Mouse (Mus musculus) kidney, embryonic 14.5 days (tissue): ENCODE data around the gene Lmbrd2. TPM values are rescaled to one million over a fixed set of nuclear protein-coding genes. Genes with fewer than 3 reads are reported as not detected.
A peak's percentile ranks its signal among the peaks of the same experiment; 100 is the strongest.

ENCODE experiments used
- ATAC-seq: fragments of 200-750 bp; cut with Nextera tagmentation; 2 replicates; pipeline ENCODE4 v1.8.0; 2017; ENCODE audit warnings: moderate number of reproducible peaks, mild to moderate bottlenecking, moderate TSS enrichment, moderate library complexity; ENCODE audit not compliant: low FRiP score, low TSS enrichment
- H3K27ac ChIP-seq: fragments of 300-500 bp; sonication (generic); 2 replicates; pipeline ENCODE4 v1.5.1; 2014; ENCODE audit warnings: low read depth, mild to moderate bottlenecking, low read length, moderate library complexity, mixed read lengths
- H3K27me3 ChIP-seq: fragments of 300-500 bp; sonication (generic); 2 replicates; pipeline ENCODE4 v1.6.1; 2014; ENCODE audit warnings: mild to moderate bottlenecking, low read length; ENCODE audit not compliant: control insufficient read depth, insufficient read depth
- H3K36me3 ChIP-seq: fragments of 300-500 bp; sonication (generic); 2 replicates; pipeline ENCODE4 v1.6.1; 2014; ENCODE audit warnings: low read length, mixed read lengths; ENCODE audit not compliant: control insufficient read depth, insufficient read depth
- H3K4me1 ChIP-seq: fragments of 300-500 bp; sonication (generic); 2 replicates; pipeline ENCODE4 v1.6.1; 2014; ENCODE audit warnings: low read length, mixed read lengths; ENCODE audit not compliant: control insufficient read depth, insufficient read depth
- H3K4me2 ChIP-seq: fragments of 300-500 bp; sonication (generic); replicated peaks from 2 replicates; pipeline ENCODE4 v1.6.1; 2014; ENCODE audit warnings: low read depth, mild to moderate bottlenecking, low read length
- H3K4me3 ChIP-seq: fragments of 300-500 bp; sonication (generic); 2 replicates; pipeline ENCODE4 v1.5.1; 2014; ENCODE audit warnings: mild to moderate bottlenecking, low read length
- H3K9ac ChIP-seq: fragments of 300-500 bp; sonication (generic); 2 replicates; pipeline ENCODE4 v1.6.1; 2014; ENCODE audit warnings: low read depth, mild to moderate bottlenecking, low read length, moderate library complexity
- H3K9me3 ChIP-seq: fragments of 300-500 bp; sonication (generic); 2 replicates; pipeline ENCODE4 v1.6.1; 2016; ENCODE audit warnings: low read length; ENCODE audit not compliant: control insufficient read depth
- WGBS: fragments of 180-500 bp; shearing (Covaris S2); extraction: QIAGEN DNeasy Blood & Tissue Kit; methylation state at CpG from one replicate; pipeline ENCODE4 v1.1.7; 2014; 5-methylcytosine and 5-hydroxymethylcytosine counted together
- polyA plus RNA-seq: library from polyadenylated mRNA; unstranded; fragments of >200 nt; fragmentation: Nextera tagmentation; extraction: Ambion mirVana; gene quantifications from 2 replicates; pipeline ENCODE4 v1.2.1, GENCODE M21; 2014

Lmbrd2 gene
- polyA plus RNA-seq = 5.8 and 5.9 TPM in 2 replicates

- Histone ChIP-seq H3K4me1 (peaks cover 11% of the 10 kb centered on the region; the same call in 1 of the 2 replicates), H3K27me3 (no peaks in the 10 kb centered on the region), H3K4me2 (peak within 1 kb of the TSS; percentile 67), H3K9ac (peak within 1 kb of the TSS; percentile 76), H3K36me3 (peaks cover 26% of the 10 kb centered on the region), H3K4me3 (peak within 1 kb of the TSS; percentile 75), H3K27ac (peak within 1 kb of the TSS; percentile 66), H3K9me3 (no peaks in the 10 kb centered on the region)
- ATAC-seq = peak; percentile 98
- WGBS = 1% methylated on average over 34 of the region's 34 CpGs
Measured at GRCm38 (mm10) chr15:9140252-9140680, at the start of gene Lmbrd2. Gene Lmbrd2 (plus strand): TSS chr15:9140550.

- no peak overlapping the region for H3K9ac ChIP-seq
- H3K27ac ChIP-seq = no peak overlapping the region
- H3K4me3 ChIP-seq = no peak overlapping the region
- peaks cover 22% of the 10 kb centered on the region for H3K36me3 ChIP-seq
- 96% methylated on average over 5 of the region's 5 CpGs for WGBS
- no peak for ATAC-seq
- no peaks in the 10 kb centered on the region for H3K9me3 ChIP-seq
- no peaks in the 10 kb centered on the region; the same call in 1 of the 2 replicates for H3K27me3 ChIP-seq
- H3K4me1 ChIP-seq = peaks cover 4% of the 10 kb centered on the region; the same call in 1 of the 2 replicates
- no peak overlapping the region for H3K4me2 ChIP-seq
Measured at GRCm38 (mm10) chr15:9090662-9091061, 49.7 kb upstream of the Lmbrd2 start.

- peaks cover 36% of the 10 kb centered on the region for H3K36me3 ChIP-seq
- H3K4me3 ChIP-seq = no peak overlapping the region
- peak; percentile 68 for ATAC-seq
Measured at GRCm38 (mm10) chr15:9093598-9094365, 46.6 kb upstream of the Lmbrd2 start.

GRCm38 (mm10) chr15:9094366-9094750 lies 46.0 kb upstream of the Lmbrd2 start:
- peak; percentile 92 for ATAC-seq
- Histone ChIP-seq H3K36me3 (peaks cover 36% of the 10 kb centered on the region), H3K4me3 (no peak overlapping the region)

More at GRCm38 (mm10) chr15:9093598-9094365, 46.6 kb upstream of the Lmbrd2 start:
- Histone ChIP-seq H3K4me1 (peaks cover 4% of the 10 kb centered on the region; the same call in 1 of the 2 replicates), H3K9me3 (no peaks in the 10 kb centered on the region), H3K27me3 (no peaks in the 10 kb centered on the region; the same call in 1 of the 2 replicates), H3K4me2 (no peak overlapping the region; the same call in 1 of the 2 replicates), H3K9ac (no peak overlapping the region), H3K27ac (no peak overlapping the region)
- 67% methylated on average over 11 of the region's 11 CpGs for WGBS

GRCm38 (mm10) chr15:9096865-9097264 lies 43.5 kb upstream of the Lmbrd2 start:
- Histone ChIP-seq H3K9me3 (no peaks in the 10 kb centered on the region), H3K4me3 (no peak overlapping the region), H3K4me2 (no peak overlapping the region), H3K27ac (no peak overlapping the region), H3K9ac (no peak overlapping the region), H3K27me3 (no peaks in the 10 kb centered on the region), H3K4me1 (peaks cover 4% of the 10 kb centered on the region; the same call in 1 of the 2 replicates), H3K36me3 (peaks cover 50% of the 10 kb centered on the region)
- 89% methylated on average over 4 of the region's 4 CpGs for WGBS
- no peak for ATAC-seq

More at GRCm38 (mm10) chr15:9094366-9094750, 46.0 kb upstream of the Lmbrd2 start:
- Histone ChIP-seq H3K27me3 (no peaks in the 10 kb centered on the region; the same call in 1 of the 2 replicates), H3K4me1 (peaks cover 4% of the 10 kb centered on the region; the same call in 1 of the 2 replicates), H3K9ac (no peak overlapping the region), H3K27ac (no peak overlapping the region), H3K9me3 (no peaks in the 10 kb centered on the region), H3K4me2 (no peak overlapping the region; the same call in 1 of the 2 replicates)
- 18% methylated on average over 13 of the region's 13 CpGs for WGBS

GRCm38 (mm10) chr15:9100446-9101077 lies 39.8 kb upstream of the Lmbrd2 start:
- Histone ChIP-seq H3K9ac (no peak overlapping the region), H3K36me3 (peaks cover 61% of the 10 kb centered on the region; the same call in 1 of the 2 replicates), H3K27ac (no peak overlapping the region), H3K4me2 (no peak overlapping the region), H3K4me3 (no peak overlapping the region), H3K9me3 (no peaks in the 10 kb centered on the region), H3K4me1 (no peaks in the 10 kb centered on the region), H3K27me3 (no peaks in the 10 kb centered on the region)
- WGBS = 94% methylated on average over 10 of the region's 10 CpGs
- no peak for ATAC-seq

- Histone ChIP-seq H3K4me1 (no peaks in the 10 kb centered on the region), H3K9ac (no peak overlapping the region), H3K27me3 (no peaks in the 10 kb centered on the region), H3K27ac (no peak overlapping the region), H3K9me3 (no peaks in the 10 kb centered on the region), H3K4me3 (no peak overlapping the region), H3K36me3 (peaks cover 54% of the 10 kb centered on the region; the same call in 1 of the 2 replicates), H3K4me2 (no peak overlapping the region)
- ATAC-seq = no peak
- 79% methylated on average over 13 of the region's 13 CpGs for WGBS
Measured at GRCm38 (mm10) chr15:9106303-9107074, 33.9 kb upstream of the Lmbrd2 start.

GRCm38 (mm10) chr15:9110526-9111347 lies 29.6 kb upstream of the Lmbrd2 start:
- peaks cover 62% of the 10 kb centered on the region for H3K36me3 ChIP-seq
- H3K9me3 ChIP-seq = no peaks in the 10 kb centered on the region
- H3K4me2 ChIP-seq = no peak overlapping the region
- H3K4me3 ChIP-seq = no peak overlapping the region
- no peaks in the 10 kb centered on the region for H3K4me1 ChIP-seq
- no peak for ATAC-seq
- no peaks in the 10 kb centered on the region for H3K27me3 ChIP-seq
- no peak overlapping the region for H3K9ac ChIP-seq
- WGBS = 86% methylated on average over 6 of the region's 6 CpGs
- H3K27ac ChIP-seq = no peak overlapping the region
